Mouse (Mus musculus): ENCODE measurements around the gene Dgke. TPM values are rescaled to one million over a fixed set of nuclear protein-coding genes. Genes with fewer than 3 reads are reported as not detected.

Dgke gene
- polyA plus RNA-seq, 1 experiment from 2014 or later, result 1.9 TPM

- no peaks in the 10 kb centered on the region for H3K9me3 ChIP-seq (ENCODE audit: control insufficient read depth, low read length)
- peak; percentile 42 for DNase-seq (ENCODE audit: low spot score)
- H3K27me3 ChIP-seq (ENCODE audit: control insufficient read depth, insufficient read depth, low read length), result no peaks in the 10 kb centered on the region
- H3K4me2 ChIP-seq (replicated peaks; ENCODE audit: low read depth), result no peak overlapping the region
- H3K9ac ChIP-seq (ENCODE audit: low read length), result no peak overlapping the region
- 48% methylated on average over 10 of the region's 10 CpGs for WGBS
- no peaks in the 10 kb centered on the region for H3K36me3 ChIP-seq (ENCODE audit: control insufficient read depth, insufficient read depth, low read length)
- TF ChIP-seq EP300 (optimal IDR thresholded peaks at IDR 0.05), result no peak
- TF ChIP-seq CTCF (IDR thresholded peaks at IDR 0.05; ENCODE audit: low read depth), result no peak
- H3K4me1 ChIP-seq (replicated peaks; ENCODE audit: control insufficient read depth, insufficient read depth), result no peaks in the 10 kb centered on the region
- H3K4me3 ChIP-seq (ENCODE audit: low read depth, low read length), result no peak overlapping the region
- ATAC-seq (ENCODE audit: low FRiP score, low TSS enrichment), result no peak
- peak overlapping the region; percentile 65 for H3K27ac ChIP-seq (replicated peaks)
Observed at GRCm38 (mm10) chr11:89028871-89029405, 37.7 kb downstream of the Dgke start.

- Histone ChIP-seq H3K4me1 (replicated peaks; ENCODE audit: control insufficient read depth, insufficient read depth) (no peaks in the 10 kb centered on the region), H3K27ac (replicated peaks) (peak overlapping the region; percentile 65), H3K4me3 (ENCODE audit: low read depth, low read length) (no peak overlapping the region), H3K27me3 (ENCODE audit: control insufficient read depth, insufficient read depth, low read length) (no peaks in the 10 kb centered on the region), H3K9ac (ENCODE audit: low read length) (no peak overlapping the region), H3K9me3 (ENCODE audit: control insufficient read depth, low read length) (no peaks in the 10 kb centered on the region), H3K36me3 (ENCODE audit: control insufficient read depth, insufficient read depth, low read length) (no peaks in the 10 kb centered on the region), H3K4me2 (replicated peaks; ENCODE audit: low read depth) (no peak overlapping the region)
- DNase-seq (ENCODE audit: low spot score), result peak; percentile 80
- WGBS, result 37% methylated on average over 10 of the region's 10 CpGs
- TF ChIP-seq EP300 (optimal IDR thresholded peaks at IDR 0.05) (no peak), CTCF (IDR thresholded peaks at IDR 0.05; ENCODE audit: low read depth) (no peak)
- ATAC-seq (ENCODE audit: low FRiP score, low TSS enrichment), result peak; percentile 41
Observed at GRCm38 (mm10) chr11:89027955-89028361, 38.7 kb downstream of the Dgke start.

DNA sequence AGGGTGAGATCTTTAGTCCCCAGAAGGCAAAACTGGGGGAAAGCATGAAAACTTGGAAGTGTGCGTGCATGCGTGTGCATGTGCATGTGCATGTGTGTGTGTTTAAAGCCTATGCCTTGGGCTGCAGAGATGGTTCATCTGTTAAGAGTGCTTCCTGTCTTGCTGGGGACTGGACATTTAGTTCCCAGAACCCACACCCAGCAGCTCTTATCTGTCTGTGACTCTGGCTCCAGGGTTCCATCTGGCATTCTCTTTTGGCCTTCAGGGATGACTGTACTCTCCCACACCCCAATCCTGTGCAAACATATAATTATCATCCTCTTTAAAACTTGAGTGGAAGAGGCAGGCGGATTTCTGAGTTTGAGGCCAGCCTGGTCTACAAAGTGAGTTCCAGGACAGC is 40.5 kb downstream of the Dgke start:
- no peaks in the 10 kb centered on the region for H3K27me3 ChIP-seq (ENCODE audit: control insufficient read depth, insufficient read depth, low read length)
- ATAC-seq (ENCODE audit: low FRiP score, low TSS enrichment), result no peak
- peak overlapping the region; percentile 49; the same call in 1 of the 2 replicates for H3K27ac ChIP-seq (replicated peaks)
- 93% methylated on average over 3 of the region's 3 CpGs for WGBS
- H3K9me3 ChIP-seq (ENCODE audit: control insufficient read depth, low read length), result no peaks in the 10 kb centered on the region
- DNase-seq (ENCODE audit: low spot score), result no peak
- H3K4me1 ChIP-seq (replicated peaks; ENCODE audit: control insufficient read depth, insufficient read depth), result no peaks in the 10 kb centered on the region
- no peak overlapping the region for H3K4me2 ChIP-seq (replicated peaks; ENCODE audit: low read depth)
- H3K4me3 ChIP-seq (ENCODE audit: low read depth, low read length), result no peak overlapping the region
- TF ChIP-seq EP300 (optimal IDR thresholded peaks at IDR 0.05) (no peak), CTCF (IDR thresholded peaks at IDR 0.05; ENCODE audit: low read depth) (no peak)
- H3K36me3 ChIP-seq (ENCODE audit: control insufficient read depth, insufficient read depth, low read length), result no peaks in the 10 kb centered on the region
- H3K9ac ChIP-seq (ENCODE audit: low read length), result no peak overlapping the region

GRCm38 (mm10) chr11:89025603-89026002 is 41.0 kb downstream of the Dgke start:
- no peaks in the 10 kb centered on the region for H3K36me3 ChIP-seq (ENCODE audit: control insufficient read depth, insufficient read depth, low read length)
- no peak overlapping the region for H3K4me2 ChIP-seq (replicated peaks; ENCODE audit: low read depth)
- DNase-seq (ENCODE audit: low spot score) (no peak), ATAC-seq (ENCODE audit: low FRiP score, low TSS enrichment) (no peak)
- no peak overlapping the region for H3K9ac ChIP-seq (ENCODE audit: low read length)
- TF ChIP-seq CTCF (IDR thresholded peaks at IDR 0.05; ENCODE audit: low read depth) (no peak), EP300 (optimal IDR thresholded peaks at IDR 0.05) (no peak)
- H3K27ac ChIP-seq (replicated peaks), result peak overlapping the region; percentile 49; the same call in 1 of the 2 replicates
- H3K27me3 ChIP-seq (ENCODE audit: control insufficient read depth, insufficient read depth, low read length), result no peaks in the 10 kb centered on the region
- H3K4me1 ChIP-seq (replicated peaks; ENCODE audit: control insufficient read depth, insufficient read depth), result no peaks in the 10 kb centered on the region
- no peaks in the 10 kb centered on the region for H3K9me3 ChIP-seq (ENCODE audit: control insufficient read depth, low read length)
- H3K4me3 ChIP-seq (ENCODE audit: low read depth, low read length), result no peak overlapping the region
- 83% methylated on average over 3 of the region's 3 CpGs for WGBS

GRCm38 (mm10) chr11:89024181-89024881 is 42.3 kb downstream of the Dgke start:
- Histone ChIP-seq H3K27ac (replicated peaks) (peak overlapping the region; percentile 78), H3K4me3 (ENCODE audit: low read depth, low read length) (no peak overlapping the region), H3K27me3 (ENCODE audit: control insufficient read depth, insufficient read depth, low read length) (no peaks in the 10 kb centered on the region), H3K4me1 (replicated peaks; ENCODE audit: control insufficient read depth, insufficient read depth) (no peaks in the 10 kb centered on the region), H3K4me2 (replicated peaks; ENCODE audit: low read depth) (no peak overlapping the region), H3K9ac (ENCODE audit: low read length) (no peak overlapping the region), H3K9me3 (ENCODE audit: control insufficient read depth, low read length) (no peaks in the 10 kb centered on the region), H3K36me3 (ENCODE audit: control insufficient read depth, insufficient read depth, low read length) (peaks cover 5% of the 10 kb centered on the region; the same call in 1 of the 2 replicates)
- ATAC-seq (ENCODE audit: low FRiP score, low TSS enrichment) (peak; percentile 87), DNase-seq (ENCODE audit: low spot score) (peak; percentile 87)
- no peak for TF ChIP-seq CTCF (IDR thresholded peaks at IDR 0.05; ENCODE audit: low read depth)
- peak; percentile 63 for TF ChIP-seq EP300 (optimal IDR thresholded peaks at IDR 0.05)
- 27% methylated on average over 11 of the region's 11 CpGs for WGBS

DNA sequence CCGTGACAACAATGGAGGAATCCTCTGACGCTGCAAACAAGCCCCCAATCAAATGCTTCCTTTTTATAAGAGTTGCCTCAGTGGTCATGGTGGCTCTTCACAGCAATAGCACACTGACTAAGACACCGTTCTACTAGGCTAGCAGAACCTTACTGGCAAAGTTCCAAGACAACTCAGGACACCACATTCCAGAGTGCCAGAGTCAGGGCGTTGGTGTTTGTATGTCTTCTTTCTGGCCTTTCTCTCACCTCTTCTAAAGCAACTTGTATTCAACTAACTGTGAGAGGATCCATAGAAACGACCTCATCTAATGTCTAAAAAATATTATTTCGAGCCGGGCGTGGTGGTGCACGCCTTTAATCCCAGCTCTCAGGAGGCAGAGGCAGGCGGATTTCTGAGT is 43.2 kb downstream of the Dgke start:
- Histone ChIP-seq H3K27ac (replicated peaks) (peak overlapping the region; percentile 78), H3K27me3 (ENCODE audit: control insufficient read depth, insufficient read depth, low read length) (no peaks in the 10 kb centered on the region), H3K4me3 (ENCODE audit: low read depth, low read length) (no peak overlapping the region), H3K4me2 (replicated peaks; ENCODE audit: low read depth) (no peak overlapping the region), H3K9ac (ENCODE audit: low read length) (no peak overlapping the region), H3K36me3 (ENCODE audit: control insufficient read depth, insufficient read depth, low read length) (peaks cover 9% of the 10 kb centered on the region; the same call in 1 of the 2 replicates), H3K9me3 (ENCODE audit: control insufficient read depth, low read length) (no peaks in the 10 kb centered on the region), H3K4me1 (replicated peaks; ENCODE audit: control insufficient read depth, insufficient read depth) (no peaks in the 10 kb centered on the region)
- TF ChIP-seq CTCF (IDR thresholded peaks at IDR 0.05; ENCODE audit: low read depth), result no peak
- no peak for TF ChIP-seq EP300 (optimal IDR thresholded peaks at IDR 0.05)
- 63% methylated on average over 10 of the region's 10 CpGs for WGBS
- no peak for DNase-seq (ENCODE audit: low spot score)
- no peak for ATAC-seq (ENCODE audit: low FRiP score, low TSS enrichment)

Measured in stomach, postnatal 0 days (tissue).